Mouse (Mus musculus): ENCODE measurements around the gene Zfp84.

The Zfp84 gene

DNA sequence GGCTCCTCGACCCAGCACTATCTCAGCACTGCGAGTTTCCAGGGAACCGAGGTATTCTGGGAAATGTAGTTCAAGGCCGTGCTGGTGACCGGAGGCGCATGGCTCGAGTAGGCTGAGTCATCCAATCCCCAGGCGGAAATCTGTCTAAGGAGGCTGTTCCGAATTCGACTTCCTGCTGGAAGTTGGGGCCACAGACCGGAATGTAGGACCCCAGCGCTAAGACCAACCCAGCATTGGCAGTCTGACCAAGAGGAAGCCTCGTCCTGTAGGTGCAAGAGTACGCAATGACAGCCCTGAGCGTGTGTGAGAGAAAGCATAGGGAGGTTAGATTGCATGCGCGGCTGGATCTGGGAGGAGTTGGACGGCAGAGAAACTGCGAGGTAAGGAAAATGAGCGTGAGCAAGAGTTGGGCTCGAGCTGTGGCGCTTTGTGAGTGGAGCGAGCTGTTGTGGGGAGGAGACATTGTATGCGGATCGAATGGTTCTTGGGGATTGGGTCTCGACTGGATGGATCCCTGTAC is 47.6 kb downstream of the Zfp84 start, which contains the start of gene Zfp790:
Gene Zfp790, plus strand, starts transcription at position 205 of the 520 bp plus-strand sequence.
- peak; percentile 64 for DNase-seq (ENCODE audit: extremely low read depth, low read depth, low spot score)

DNA sequence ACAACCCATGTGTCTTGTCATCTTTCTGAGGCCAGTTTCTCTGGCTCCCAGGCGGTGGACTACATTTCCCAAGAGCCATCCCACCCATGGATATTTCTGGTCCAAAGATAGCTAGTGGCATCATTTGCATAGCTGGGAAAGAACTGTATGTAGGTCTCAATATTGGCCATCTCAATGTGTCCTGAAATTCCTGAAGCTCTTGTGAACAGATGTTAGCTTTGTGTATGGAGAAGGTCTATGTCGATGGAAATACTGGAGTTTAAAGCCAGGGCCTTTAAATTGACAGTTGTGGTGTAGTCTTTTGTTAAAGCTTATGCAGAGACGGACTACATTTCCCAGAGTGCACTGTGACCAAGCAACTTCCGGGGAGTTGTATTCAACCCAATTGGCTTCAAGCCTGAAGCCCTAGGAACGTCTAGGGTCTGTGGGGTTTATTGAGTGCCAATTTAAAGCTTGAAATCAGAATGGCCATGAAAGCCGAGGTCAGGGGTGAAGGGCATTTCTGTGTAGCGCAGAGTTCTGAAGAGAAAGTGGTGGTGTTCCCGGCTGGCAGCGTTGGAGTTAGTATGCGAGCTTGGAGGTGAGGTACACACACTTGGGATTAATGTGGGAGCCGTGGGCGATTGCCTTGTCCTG is 50.4 kb downstream of the Zfp84 start:
- DNase-seq (ENCODE audit: extremely low read depth, low read depth, low spot score): no peak

- DNase-seq (ENCODE audit: extremely low read depth, low read depth, low spot score): no peak
Observed at GRCm38 (mm10) chr7:29828001-29828400, 59.6 kb downstream of the Zfp84 start.

All from fat pad, adult 2 months (tissue).